Mouse (Mus musculus) splenic B cell, adult 2 months (primary cell): ENCODE results near the gene Fam129b.
A peak's percentile ranks its signal among the peaks of the same experiment; 100 is the strongest.

Source experiments
- DNase-seq: peaks from one replicate; pipeline ENCODE4 v3.0.0-alpha.2; 2011; ENCODE audit warnings: low read depth, low spot score
- H3K27me3 ChIP-seq: 2 replicates; pipeline ENCODE4 v1.6.1; 2012; ENCODE audit warnings: mild to moderate bottlenecking, low read length, moderate library complexity, mixed read lengths; ENCODE audit not compliant: control insufficient read depth, poor library complexity, insufficient read depth, severe bottlenecking
- H3K36me3 ChIP-seq: 2 replicates; pipeline ENCODE4 v1.6.1; 2012; ENCODE audit warnings: mild to moderate bottlenecking, low read length, moderate library complexity, mixed read lengths; ENCODE audit not compliant: control insufficient read depth, poor library complexity, insufficient read depth, severe bottlenecking

Gene Fam129b

GRCm38 (mm10) chr2:32914896-32915295 is 39.0 kb downstream of the Fam129b start:
- no peak for DNase-seq
- no peaks in the 10 kb centered on the region for H3K36me3 ChIP-seq

DNA sequence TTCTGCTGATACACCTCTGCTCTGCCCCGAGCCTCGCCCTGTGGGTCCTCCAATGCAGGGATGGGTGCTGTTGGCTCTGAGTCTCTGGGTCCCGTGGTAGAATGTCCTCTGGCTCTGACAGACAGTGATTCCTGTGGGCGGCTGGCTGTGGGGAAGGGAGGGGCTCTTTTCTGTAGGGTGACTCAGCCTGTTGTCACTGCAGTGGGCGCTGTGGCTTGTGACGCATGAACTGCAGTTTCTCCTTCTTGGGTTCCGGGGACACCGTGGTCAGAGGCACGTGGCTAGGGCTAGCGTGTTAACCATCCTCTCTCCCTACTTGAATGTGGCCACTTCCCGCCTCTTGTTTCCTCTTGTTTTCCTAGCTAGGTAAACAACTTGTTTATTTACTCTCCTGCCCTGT is 41.6 kb downstream of the Fam129b start:
- H3K36me3 ChIP-seq, result no peaks in the 10 kb centered on the region
- DNase-seq, result peak; percentile 59
- H3K27me3 ChIP-seq, result no peaks in the 10 kb centered on the region

More at GRCm38 (mm10) chr2:32914896-32915295, 39.0 kb downstream of the Fam129b start:
- H3K27me3 ChIP-seq, result no peaks in the 10 kb centered on the region

DNA sequence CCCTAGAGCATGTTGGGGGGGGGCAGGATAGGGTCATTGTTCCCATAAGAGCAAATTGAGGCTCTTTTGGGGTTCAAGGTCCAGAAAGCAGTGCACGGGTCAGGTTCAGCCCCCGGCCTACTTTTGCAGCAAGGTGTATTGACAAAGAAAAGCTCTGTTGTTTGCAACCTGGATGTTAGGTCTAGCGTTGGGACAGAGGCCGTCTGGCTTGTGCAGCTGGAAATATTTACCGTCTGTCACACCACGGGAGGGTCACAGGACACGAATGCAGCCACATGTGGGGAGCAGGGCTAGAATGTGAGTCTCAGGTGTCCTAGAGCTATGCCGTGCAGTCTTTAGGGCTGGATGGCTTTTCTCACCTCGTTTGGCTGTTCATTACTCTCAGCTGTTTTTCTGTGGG is 42.5 kb downstream of the Fam129b start:
- Histone ChIP-seq H3K27me3 (no peaks in the 10 kb centered on the region), H3K36me3 (no peaks in the 10 kb centered on the region)
- DNase-seq, result no peak

- H3K27me3 ChIP-seq, result no peaks in the 10 kb centered on the region
- DNase-seq, result no peak
- no peaks in the 10 kb centered on the region for H3K36me3 ChIP-seq
These were observed 45.3 kb downstream of the Fam129b start for GRCm38 (mm10) chr2:32921235-32921634.

DNA sequence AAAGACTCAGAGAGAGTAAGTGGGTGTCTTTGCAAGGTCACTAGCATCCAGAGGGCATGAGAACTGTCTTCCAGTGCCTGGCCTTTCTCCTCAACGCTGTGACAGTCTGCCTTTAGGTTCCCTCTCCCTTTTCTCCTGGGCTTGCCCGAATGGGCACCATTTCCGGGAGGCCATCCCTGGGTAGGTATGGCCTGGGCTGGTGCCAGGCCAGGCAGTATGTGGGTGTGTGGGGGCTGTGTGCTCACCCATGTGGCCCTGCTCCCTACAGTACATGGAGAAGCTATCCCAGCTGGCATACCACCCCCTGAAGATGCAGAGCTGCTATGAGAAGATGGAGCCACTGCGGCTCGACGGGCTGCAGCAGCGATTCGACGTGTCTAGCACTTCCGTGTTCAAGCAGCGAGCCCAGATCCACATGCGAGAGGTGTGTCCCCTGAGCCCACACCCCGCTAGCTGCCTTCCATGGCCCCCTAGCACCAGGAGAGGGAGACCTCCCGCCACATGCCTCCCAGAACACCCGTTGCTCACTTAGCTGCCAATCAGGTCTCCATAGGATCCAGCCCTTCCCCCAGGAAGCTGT is 46.0 kb downstream of the Fam129b start:
- Histone ChIP-seq H3K27me3 (no peaks in the 10 kb centered on the region), H3K36me3 (no peaks in the 10 kb centered on the region)
- no peak for DNase-seq

GRCm38 (mm10) chr2:32922564-32922963 is 46.6 kb downstream of the Fam129b start:
- Histone ChIP-seq H3K36me3 (no peaks in the 10 kb centered on the region), H3K27me3 (no peaks in the 10 kb centered on the region)
- no peak for DNase-seq

- H3K36me3 ChIP-seq, result no peaks in the 10 kb centered on the region
These were observed 47.8 kb downstream of the Fam129b start for GRCm38 (mm10) chr2:32923551-32924250.

DNA sequence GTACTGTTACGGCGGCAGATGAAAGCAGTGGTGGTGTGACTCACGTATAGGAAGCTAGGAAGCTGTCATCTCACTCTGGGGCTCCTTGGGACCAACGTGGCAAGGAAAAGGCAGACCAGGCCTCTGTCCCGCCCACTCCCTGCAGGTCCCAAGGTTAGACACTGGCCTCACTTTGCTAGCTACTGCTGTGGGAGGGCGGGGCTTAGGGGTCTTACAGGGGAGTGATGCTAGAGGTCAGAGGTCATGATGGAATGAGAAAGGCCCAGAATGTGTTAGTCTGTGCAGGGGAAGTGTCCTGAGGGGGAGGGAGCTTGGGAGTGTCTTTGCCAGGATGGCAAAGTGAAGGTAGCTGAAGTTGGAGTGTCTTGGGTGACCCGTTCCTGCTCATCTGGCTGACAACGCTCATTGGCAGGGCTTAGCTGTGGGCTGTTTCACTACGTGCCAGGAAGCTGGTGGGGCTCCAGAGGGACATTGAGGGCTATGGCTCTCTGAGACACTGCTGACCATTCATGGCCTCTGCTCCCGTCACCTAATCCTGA is 48.5 kb downstream of the Fam129b start:
- Histone ChIP-seq H3K36me3 (no peaks in the 10 kb centered on the region), H3K27me3 (no peaks in the 10 kb centered on the region)
- DNase-seq, result no peak

More at GRCm38 (mm10) chr2:32923551-32924250, 47.8 kb downstream of the Fam129b start:
- no peaks in the 10 kb centered on the region for H3K27me3 ChIP-seq
- no peak for DNase-seq

GRCm38 (mm10) chr2:32926330-32927075 is 50.6 kb downstream of the Fam129b start:
- H3K27me3 ChIP-seq, result no peaks in the 10 kb centered on the region
- no peaks in the 10 kb centered on the region for H3K36me3 ChIP-seq
- no peak for DNase-seq

DNA sequence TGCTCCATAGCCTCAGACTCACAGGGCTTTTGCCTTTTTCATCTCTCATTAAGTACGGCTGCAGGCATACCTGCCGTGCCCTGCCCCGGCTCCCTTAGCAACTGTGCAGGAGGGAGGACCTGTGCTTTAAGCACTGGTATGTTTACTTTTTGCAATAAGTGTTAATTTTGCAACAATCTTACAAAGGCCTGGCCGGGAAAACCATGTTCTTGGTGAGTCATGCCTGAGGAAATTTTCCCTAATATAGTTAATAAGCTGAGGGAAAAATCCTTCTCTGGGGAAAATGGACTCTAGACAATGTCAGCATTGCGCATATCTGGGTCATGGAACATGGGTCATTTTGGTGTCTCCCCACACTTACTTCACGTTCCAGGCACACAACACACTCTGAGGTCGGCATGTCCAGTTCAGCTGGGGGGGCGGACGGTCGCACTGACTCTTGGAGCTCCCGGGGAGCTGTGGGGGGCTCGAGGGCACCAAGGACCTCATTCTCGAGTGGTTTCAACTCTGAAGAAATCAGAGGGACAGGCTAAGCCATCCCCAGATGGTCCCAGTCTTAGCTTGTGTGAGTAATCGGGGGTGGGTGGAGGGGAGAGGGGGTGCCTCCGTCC is 51.8 kb downstream of the Fam129b start:
- no peaks in the 10 kb centered on the region for H3K36me3 ChIP-seq
- H3K27me3 ChIP-seq, result no peaks in the 10 kb centered on the region
- DNase-seq, result no peak

DNA sequence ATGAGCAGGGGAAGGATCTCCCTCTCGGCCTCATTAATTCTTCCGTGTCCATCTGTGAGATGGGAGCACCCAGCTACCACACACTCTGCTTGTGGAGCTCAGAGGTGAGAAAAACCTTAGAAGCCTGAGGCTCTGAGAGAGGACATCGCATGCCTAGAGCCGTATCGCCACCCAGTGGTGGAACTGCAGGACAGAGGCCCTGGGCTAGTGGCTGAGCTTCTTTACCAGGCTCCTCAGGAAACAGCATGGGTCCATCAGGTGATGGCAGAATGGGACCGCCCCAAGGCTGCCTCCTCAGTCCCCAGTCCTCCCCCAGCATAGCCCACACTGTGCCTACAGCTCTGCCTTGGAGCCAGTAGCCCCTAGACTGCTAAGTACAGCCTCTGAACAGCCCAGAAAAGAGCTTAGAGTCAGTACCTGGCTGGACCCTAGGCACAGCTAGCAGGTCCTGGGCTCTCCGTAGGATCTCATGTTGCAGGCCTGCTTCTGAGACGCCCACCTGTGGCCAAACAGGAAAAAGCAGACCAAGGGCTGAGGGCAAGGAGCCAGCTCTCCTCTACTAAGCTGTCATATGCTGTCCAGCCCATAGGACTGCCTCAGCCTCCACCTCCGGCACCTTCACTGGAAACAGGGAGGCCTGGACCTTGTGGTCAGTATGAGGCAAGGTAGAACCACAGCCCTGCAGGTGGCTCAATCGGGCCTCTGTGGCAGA is 52.5 kb downstream of the Fam129b start:
- H3K27me3 ChIP-seq, result no peaks in the 10 kb centered on the region
- DNase-seq, result peak; percentile 62
- H3K36me3 ChIP-seq, result no peaks in the 10 kb centered on the region

DNA sequence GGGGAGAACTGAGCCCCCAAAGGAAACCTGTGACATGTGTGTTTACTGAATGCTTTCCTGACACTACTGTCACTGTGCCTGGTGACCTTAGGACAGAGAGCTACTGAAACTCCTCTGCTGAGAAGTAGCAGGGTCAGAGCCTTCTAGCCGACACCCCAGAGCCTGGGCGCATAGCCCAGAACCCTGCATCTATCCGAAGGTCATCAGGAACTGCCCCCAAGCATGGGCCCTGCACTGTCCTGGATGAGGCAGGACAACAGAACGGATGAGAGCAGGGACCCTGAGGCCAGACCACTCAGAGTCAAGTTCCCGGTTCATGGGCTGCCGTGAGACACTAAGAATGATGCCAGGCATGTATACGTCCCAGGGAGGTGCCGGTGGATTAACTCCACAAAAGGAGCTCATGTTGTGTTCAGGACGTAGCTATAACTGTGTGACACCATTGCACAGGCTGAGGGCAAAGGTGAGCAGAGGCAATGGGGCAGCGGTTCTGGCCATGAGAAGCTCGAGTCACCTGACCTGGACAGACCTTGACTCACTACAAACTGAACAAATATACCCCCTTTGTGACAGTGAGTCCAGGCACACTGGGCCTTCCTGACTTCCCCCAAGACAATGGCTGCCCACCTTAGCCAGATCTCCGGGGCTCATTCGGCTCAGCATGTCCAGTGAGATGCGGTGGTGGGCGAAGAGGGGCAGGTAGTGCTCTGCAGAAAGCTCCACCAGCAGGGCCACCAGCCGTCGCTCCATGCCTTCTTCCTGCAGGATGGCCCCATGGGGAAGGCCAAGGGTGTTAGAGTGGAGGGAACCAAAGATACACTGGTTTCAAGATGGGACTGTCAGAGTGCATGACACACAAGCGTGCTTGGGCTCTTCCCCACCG is 53.3 kb downstream of the Fam129b start:
- no peak for DNase-seq
- no peaks in the 10 kb centered on the region for H3K27me3 ChIP-seq
- no peaks in the 10 kb centered on the region for H3K36me3 ChIP-seq

- DNase-seq, result peak; percentile 36
- Histone ChIP-seq H3K27me3 (no peaks in the 10 kb centered on the region), H3K36me3 (peaks cover 3% of the 10 kb centered on the region)
These were observed 55.8 kb downstream of the Fam129b start for GRCm38 (mm10) chr2:32931730-32932129.
